In genomic region chr11:49961098-49961740, GRCm38 (mm10) we compare ENCODE assay signal across 8 mouse cellular contexts. TPM values are rescaled to one million over a fixed set of nuclear protein-coding genes. Genes with fewer than 3 reads are reported as not detected.
DNase-seq lines count a peak whose midpoint lies in the region; TF ChIP-seq lines count a peak whose summit lies in the region.

No protein-coding gene starts in this region.

- no peak overlapping the region for H3ac ChIP-seq in C2C12 (ENCODE audit: control insufficient read depth, insufficient read length, low read depth)

- no peaks in the 10 kb centered on the region for H3K36me3 ChIP-seq in C2C12 (ENCODE audit: control insufficient read depth, insufficient read depth)
- peaks cover 0 to 11% of the 10 kb centered on the region in 2 experiments; a peak in 2 of 4 replicates for H3K36me3 ChIP-seq in MEL (ENCODE audit: control insufficient read depth in 1 of 2, insufficient read depth in 2 of 2, low read length in 2 of 2)

- no peak for TF ChIP-seq POLR2A in MEL (IDR thresholded peaks at IDR 0.05; ENCODE audit: control insufficient read depth in 1 of 2, insufficient read depth in 1 of 2, low read depth in 1 of 2, low read length in 2 of 2, poor library complexity in 1 of 2)

- TF ChIP-seq EP300 in MEL (IDR thresholded peaks at IDR 0.05; ENCODE audit: low read depth in 1 of 2, low read length in 2 of 2) = no peak

- H3K79me3 ChIP-seq in C2C12 (ENCODE audit: low read depth) = no peaks in the 10 kb centered on the region

- no peak overlapping the region for H3K4me3 ChIP-seq in C2C12 (ENCODE audit: insufficient read depth, poor library complexity, severe bottlenecking)
- H3K4me3 ChIP-seq in MEL (ENCODE audit: control insufficient read depth in 1 of 2, insufficient read depth in 1 of 2, low read depth in 2 of 2, low read length in 2 of 2) = no peak overlapping the region

- TF ChIP-seq RAD21 in MEL (IDR thresholded peaks at IDR 0.05; ENCODE audit: low read depth, low read length) = peak; percentile 96

- H3K4me1 ChIP-seq in MEL (ENCODE audit: control insufficient read depth in 1 of 2, insufficient read depth in 2 of 2, low read length in 2 of 2) = peaks cover 9 to 11% of the 10 kb centered on the region in 2 experiments

- TF ChIP-seq CTCF in C2C12 (IDR thresholded peaks at IDR 0.05; ENCODE audit: control insufficient read depth, insufficient read depth, insufficient read length) = peak; percentile 76
- peak in 2 of 3 experiments; percentile 99; a peak in 5 of 6 replicates for TF ChIP-seq CTCF in MEL (IDR thresholded peaks at IDR 0.05 in 2 of 3, conservative IDR thresholded peaks at IDR 0.05 in 1 of 3; ENCODE audit: control insufficient read depth in 1 of 3, insufficient read depth in 1 of 3, low read depth in 2 of 3, low read length in 3 of 3, poor library complexity in 1 of 3, severe bottlenecking in 1 of 3)

- H3K9ac ChIP-seq in MEL (ENCODE audit: control insufficient read depth, low read depth, low read length, poor library complexity, severe bottlenecking) = no peak overlapping the region

- DNase-seq in MEL (ENCODE audit: low read depth, low spot score) = peak; percentile 85
- DNase-seq in cerebellum, postnatal 14 days = peak; percentile 89 to 92
- DNase-seq in gastrocnemius, postnatal 10 days = peak; percentile 66
- DNase-seq in kidney, postnatal 25 days = peak; percentile 49 to 71
- DNase-seq in lung, postnatal 14 days = peak; percentile 72
- DNase-seq in retina, adult 2 months (ENCODE audit: low read depth, low spot score) = peak; percentile 26
- DNase-seq in yolk sac, embryonic 10.5 days (ENCODE audit: low spot score) = peak; percentile 56

- H3K27ac ChIP-seq in MEL (ENCODE audit: control insufficient read depth, low read depth, low read length) = no peak overlapping the region

- H3K79me2 ChIP-seq in C2C12 (ENCODE audit: control insufficient read depth, insufficient read depth) (no peaks in the 10 kb centered on the region), MEL (ENCODE audit: control insufficient read depth, insufficient read depth, low read length, poor library complexity) (no peaks in the 10 kb centered on the region)

- H3K27me3 ChIP-seq in C2C12 (ENCODE audit: control insufficient read depth, insufficient read depth, insufficient read length) (peaks cover 59% of the 10 kb centered on the region), MEL (ENCODE audit: control insufficient read depth in 1 of 2, insufficient read depth in 2 of 2, low read length in 2 of 2) (no peaks in the 10 kb centered on the region)

- H3K9me3 ChIP-seq in MEL (replicated peaks; ENCODE audit: insufficient read depth, low read length) = no peaks in the 10 kb centered on the region

TF ChIP-seq in C2C12, 6 proteins besides CTCF, POLR2A, EP300 and RAD21:
- TF ChIP-seq USF1 (IDR thresholded peaks at IDR 0.05; ENCODE audit: low read depth) (no peak), MYOG (IDR thresholded peaks at IDR 0.05; ENCODE audit: control insufficient read depth, extremely low read depth, insufficient read length) (no peak), MYOD1 (IDR thresholded peaks at IDR 0.05; ENCODE audit: control insufficient read depth, insufficient read length, low read depth) (no peak), MAX (IDR thresholded peaks at IDR 0.05) (no peak), CEBPB (IDR thresholded peaks at IDR 0.05; ENCODE audit: low read depth) (no peak)

TF ChIP-seq in MEL, 35 proteins besides CTCF, POLR2A, EP300 and RAD21:
- TF ChIP-seq UBTF (IDR thresholded peaks at IDR 0.05; ENCODE audit: borderline replicate concordance, insufficient read depth, low read depth, low read length) = no peak
- TF ChIP-seq MAFK (IDR thresholded peaks at IDR 0.05; ENCODE audit: borderline replicate concordance, low read depth, low read length) = peak; percentile 32; the same call in 1 of the 2 replicates
- no peak for TF ChIP-seq RCOR1 (IDR thresholded peaks at IDR 0.05; ENCODE audit: low read depth, low read length)
- no peak for TF ChIP-seq USF2 (IDR thresholded peaks at IDR 0.05; ENCODE audit: borderline replicate concordance in 1 of 2, insufficient read depth in 1 of 2, low read depth in 1 of 2, low read length in 2 of 2)
- no peak for TF ChIP-seq SIN3A (IDR thresholded peaks at IDR 0.05; ENCODE audit: low read length)
- no peak for TF ChIP-seq ZMIZ1 (IDR thresholded peaks at IDR 0.05; ENCODE audit: low read depth, low read length)
- no peak for TF ChIP-seq ETS1 (IDR thresholded peaks at IDR 0.05; ENCODE audit: low read depth, low read length)
- TF ChIP-seq SMC3 (IDR thresholded peaks at IDR 0.05; ENCODE audit: low read depth, low read length) = peak; percentile 88
- peak; percentile 88 for TF ChIP-seq ZC3H11A (IDR thresholded peaks at IDR 0.05; ENCODE audit: low read depth, low read length)

RNA-seq across cellular contexts. Expression of gene Rasgef1c, which starts 59.6 kb away (rescaled TPM):
- polyA plus RNA-seq in C2C12 (2012; fragmentation: generic; extraction: Trizol) = not detected
- 0.12 TPM in 1 of 2 replicates, not detected in the other for total RNA-seq in MEL (2012; rRNA removed)
- polyA plus RNA-seq in MEL (2012; ENCODE audit: insufficient read depth in 1 of 2, insufficient read length in 2 of 2, low read depth in 1 of 2, low replicate concordance in 2 of 2, missing spikeins in 1 of 2) = under 1 TPM in 1 of 2 experiments, not detected in 1; 0.15 TPM
- 1 to 10 TPM; 1.5 to 1.7 TPM for total RNA-seq in gastrocnemius, postnatal 10 days (2021)

Comparison
In these comparisons a context has a peak if more than half of its experiments do, and no peak if none do; other contexts are left out.
1. DNase-seq: peak in every context shown above with its lines; median percentile 90 in cerebellum, postnatal 14 days; 85 in MEL; 72 in lung, postnatal 14 days; 66 in gastrocnemius, postnatal 10 days; 60 in kidney, postnatal 25 days; 56 in yolk sac, embryonic 10.5 days; 26 in retina, adult 2 months.